Mouse (Mus musculus): Measurements from ENCODE around the gene S100a7a. TPM values are rescaled to one million over a fixed set of nuclear protein-coding genes. Genes with fewer than 3 reads are reported as not detected.

Gene S100a7a
- polyA plus RNA-seq, 2 experiments, result not detected

GRCm38 (mm10) chr3:90648981-90649380 is 4.8 kb upstream of the S100a7a start:
- Histone ChIP-seq H3K9me3 (ENCODE audit: control insufficient read depth, low read length) (no peaks in the 10 kb centered on the region), H3K36me3 (replicated peaks; ENCODE audit: control insufficient read depth, insufficient read depth, low read depth) (no peaks in the 10 kb centered on the region), H3K4me2 (ENCODE audit: low read depth) (no peak overlapping the region), H3K27me3 (ENCODE audit: control insufficient read depth, insufficient read depth, low read length) (no peaks in the 10 kb centered on the region), H3K4me3 (ENCODE audit: insufficient read depth in 1 of 2, low read depth in 2 of 2, low read length in 2 of 2) (no peak overlapping the region), H3K4me1 (replicated peaks; ENCODE audit: control insufficient read depth in 2 of 2, insufficient read depth in 2 of 2, low read length in 1 of 2) (no peaks in the 10 kb centered on the region), H3K27ac (no peak overlapping the region), H3K9ac (replicated peaks) (no peak overlapping the region)
- no peak for TF ChIP-seq CTCF (IDR thresholded peaks at IDR 0.05; ENCODE audit: low read depth)
- TF ChIP-seq EP300 (IDR thresholded peaks at IDR 0.05; ENCODE audit: low read depth), result no peak
- ATAC-seq (ENCODE audit: insufficient read depth) (no peak), DNase-seq (ENCODE audit: low read depth in 3 of 3, low spot score in 3 of 3) (no peak)

- Histone ChIP-seq H3K36me3 (replicated peaks; ENCODE audit: control insufficient read depth, insufficient read depth, low read depth) (no peaks in the 10 kb centered on the region), H3K4me3 (ENCODE audit: insufficient read depth in 1 of 2, low read depth in 2 of 2, low read length in 2 of 2) (no peak overlapping the region), H3K9me3 (ENCODE audit: control insufficient read depth, low read length) (no peaks in the 10 kb centered on the region), H3K4me2 (ENCODE audit: low read depth) (no peak overlapping the region), H3K9ac (replicated peaks) (no peak overlapping the region), H3K27me3 (ENCODE audit: control insufficient read depth, insufficient read depth, low read length) (no peaks in the 10 kb centered on the region), H3K4me1 (replicated peaks; ENCODE audit: control insufficient read depth in 2 of 2, insufficient read depth in 2 of 2, low read length in 1 of 2) (no peaks in the 10 kb centered on the region), H3K27ac (no peak overlapping the region)
- ATAC-seq (ENCODE audit: insufficient read depth) (no peak), DNase-seq (ENCODE audit: low read depth in 3 of 3, low spot score in 3 of 3) (no peak)
- WGBS (ENCODE audit: insufficient replicate concordance), result 61% methylated on average over 2 of the region's 2 CpGs
- TF ChIP-seq EP300 (IDR thresholded peaks at IDR 0.05; ENCODE audit: low read depth) (no peak), CTCF (IDR thresholded peaks at IDR 0.05; ENCODE audit: low read depth) (no peak)
Observed at GRCm38 (mm10) chr3:90649832-90650231, 4.0 kb upstream of the S100a7a start.

- no peak for ATAC-seq (ENCODE audit: insufficient read depth)
- Histone ChIP-seq H3K36me3 (replicated peaks; ENCODE audit: control insufficient read depth, insufficient read depth, low read depth) (no peaks in the 10 kb centered on the region), H3K27ac (no peak overlapping the region), H3K9ac (replicated peaks) (no peak overlapping the region), H3K4me3 (ENCODE audit: insufficient read depth in 1 of 2, low read depth in 2 of 2, low read length in 2 of 2) (no peak overlapping the region), H3K9me3 (ENCODE audit: control insufficient read depth, low read length) (no peaks in the 10 kb centered on the region), H3K27me3 (ENCODE audit: control insufficient read depth, insufficient read depth, low read length) (no peaks in the 10 kb centered on the region), H3K4me2 (ENCODE audit: low read depth) (no peak overlapping the region), H3K4me1 (replicated peaks; ENCODE audit: control insufficient read depth in 2 of 2, insufficient read depth in 2 of 2, low read length in 1 of 2) (no peaks in the 10 kb centered on the region)
- TF ChIP-seq EP300 (IDR thresholded peaks at IDR 0.05; ENCODE audit: low read depth) (no peak), CTCF (IDR thresholded peaks at IDR 0.05; ENCODE audit: low read depth) (peak; percentile 70)
- 31% methylated on average over 5 of the region's 5 CpGs for WGBS (ENCODE audit: insufficient replicate concordance)
- DNase-seq (ENCODE audit: low read depth in 3 of 3, low spot score in 3 of 3), result no peak
Observed at GRCm38 (mm10) chr3:90652878-90653508, 824 bp upstream of the S100a7a start.

GRCm38 (mm10) chr3:90657405-90657804 is 3.6 kb downstream of the S100a7a start:
- Histone ChIP-seq H3K9me3 (ENCODE audit: control insufficient read depth, low read length) (no peaks in the 10 kb centered on the region), H3K27ac (no peak overlapping the region), H3K4me2 (ENCODE audit: low read depth) (no peak overlapping the region), H3K27me3 (ENCODE audit: control insufficient read depth, insufficient read depth, low read length) (no peaks in the 10 kb centered on the region), H3K36me3 (replicated peaks; ENCODE audit: control insufficient read depth, insufficient read depth, low read depth) (no peaks in the 10 kb centered on the region), H3K4me3 (ENCODE audit: insufficient read depth in 1 of 2, low read depth in 2 of 2, low read length in 2 of 2) (no peak overlapping the region), H3K4me1 (replicated peaks; ENCODE audit: control insufficient read depth in 2 of 2, insufficient read depth in 2 of 2, low read length in 1 of 2) (no peaks in the 10 kb centered on the region), H3K9ac (replicated peaks) (no peak overlapping the region)
- DNase-seq (ENCODE audit: low read depth in 3 of 3, low spot score in 3 of 3) (no peak), ATAC-seq (ENCODE audit: insufficient read depth) (no peak)
- WGBS (ENCODE audit: insufficient replicate concordance), result 50% methylated on average over 4 of the region's 4 CpGs
- TF ChIP-seq EP300 (IDR thresholded peaks at IDR 0.05; ENCODE audit: low read depth), result no peak
- peak; percentile 36; the same call in 1 of the 2 replicates for TF ChIP-seq CTCF (IDR thresholded peaks at IDR 0.05; ENCODE audit: low read depth)

GRCm38 (mm10) chr3:90659364-90660044 is 5.7 kb downstream of the S100a7a start:
- TF ChIP-seq EP300 (IDR thresholded peaks at IDR 0.05; ENCODE audit: low read depth) (no peak), CTCF (IDR thresholded peaks at IDR 0.05; ENCODE audit: low read depth) (no peak)
- Histone ChIP-seq H3K4me2 (ENCODE audit: low read depth) (no peak overlapping the region), H3K4me3 (ENCODE audit: insufficient read depth in 1 of 2, low read depth in 2 of 2, low read length in 2 of 2) (no peak overlapping the region), H3K9ac (replicated peaks) (no peak overlapping the region), H3K27me3 (ENCODE audit: control insufficient read depth, insufficient read depth, low read length) (no peaks in the 10 kb centered on the region), H3K27ac (no peak overlapping the region), H3K36me3 (replicated peaks; ENCODE audit: control insufficient read depth, insufficient read depth, low read depth) (no peaks in the 10 kb centered on the region), H3K9me3 (ENCODE audit: control insufficient read depth, low read length) (no peaks in the 10 kb centered on the region), H3K4me1 (replicated peaks; ENCODE audit: control insufficient read depth in 2 of 2, insufficient read depth in 2 of 2, low read length in 1 of 2) (no peaks in the 10 kb centered on the region)
- ATAC-seq (ENCODE audit: insufficient read depth) (no peak), DNase-seq (ENCODE audit: low read depth in 3 of 3, low spot score in 3 of 3) (no peak)
